Mouse (Mus musculus) layer of hippocampus, adult 8-10 months (tissue): Measurements from ENCODE around the gene Gm20826. TPM values are rescaled to one million over a fixed set of nuclear protein-coding genes. Genes with fewer than 3 reads are reported as not detected.
"Not testable (repeated sequence)": the region's sequence is repeated elsewhere in the genome, so short reads cannot be mapped to it uniquely, and the experiment has no call there.

Source experiments
- DNase-seq, 2 experiments: peaks; one replicate each; pipeline ENCODE4 v3.0.0; 2022; ENCODE audit warnings: low spot score in 2 of 2
- total RNA-seq, 4 experiments: library from RNA; stranded (reverse); gene quantifications; 2 replicates each; pipeline ENCODE4 v1.2.4; 2022

Gm20826 gene
- total RNA-seq, result not detected

DNA sequence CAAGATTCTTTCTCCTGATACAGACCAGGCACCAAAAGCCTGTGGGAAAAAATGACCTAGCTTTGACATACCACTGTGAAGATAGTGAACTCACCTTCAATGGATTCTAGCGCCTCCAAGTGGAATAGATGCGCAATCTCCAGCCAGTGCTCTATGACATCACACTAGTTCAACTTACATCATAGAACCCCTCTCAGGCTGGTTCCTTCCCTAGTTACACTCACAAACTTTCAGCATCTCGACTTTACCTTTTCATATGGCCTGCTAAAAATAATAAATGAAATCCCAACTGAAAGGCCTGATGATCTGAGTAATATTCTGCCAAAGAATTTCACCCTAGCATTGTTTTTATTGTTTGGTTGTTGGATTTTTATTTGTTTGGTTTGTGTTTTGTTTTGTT lies at the start of gene Gm20826:
TSS of gene Gm20826 (minus strand) at position 101 of the 400 bp plus-strand sequence.
- DNase-seq, result not testable (repeated sequence)

Other genes with a start within 250 kb of the Gm20826 start
- gene Gm21788, start 233.5 kb downstream of the Gm20826 start, total RNA-seq, result not detected
- gene Gm28576, start 84.5 kb upstream of the Gm20826 start, total RNA-seq, result not detected